Mouse (Mus musculus): Measurements from ENCODE around the gene Prkcb.

The Prkcb gene

GRCm38 (mm10) chr7:122367303-122368007, 78.9 kb downstream of the Prkcb start:
- DNase-seq (ENCODE audit: low spot score in 2 of 2), result peak in 1 of 2 experiments; percentile 57

- no peak for DNase-seq (ENCODE audit: low spot score in 2 of 2)
Observed at GRCm38 (mm10) chr7:122370488-122370887, 81.9 kb downstream of the Prkcb start.

- DNase-seq (ENCODE audit: low spot score in 2 of 2), result no peak
Observed at GRCm38 (mm10) chr7:122371947-122372346, 83.4 kb downstream of the Prkcb start.

GRCm38 (mm10) chr7:122372349-122372748, 83.8 kb downstream of the Prkcb start:
- no peak for DNase-seq (ENCODE audit: low spot score in 2 of 2)

GRCm38 (mm10) chr7:122376845-122377244, 88.3 kb downstream of the Prkcb start:
- DNase-seq (ENCODE audit: low spot score in 2 of 2), result no peak

GRCm38 (mm10) chr7:122377967-122378366, 89.4 kb downstream of the Prkcb start:
- no peak for DNase-seq (ENCODE audit: low spot score in 2 of 2)

GRCm38 (mm10) chr7:122378473-122378872, 89.9 kb downstream of the Prkcb start:
- no peak for DNase-seq (ENCODE audit: low spot score in 2 of 2)

GRCm38 (mm10) chr7:122379292-122379691, 90.7 kb downstream of the Prkcb start:
- no peak for DNase-seq (ENCODE audit: low spot score in 2 of 2)

GRCm38 (mm10) chr7:122380336-122381130, 92.0 kb downstream of the Prkcb start:
- DNase-seq (ENCODE audit: low spot score in 2 of 2), result no peak

- DNase-seq (ENCODE audit: low spot score in 2 of 2), result no peak
Observed at GRCm38 (mm10) chr7:122381560-122381959, 93.0 kb downstream of the Prkcb start.

- no peak for DNase-seq (ENCODE audit: low spot score in 2 of 2)
Observed at GRCm38 (mm10) chr7:122383260-122383659, 94.7 kb downstream of the Prkcb start.

- DNase-seq (ENCODE audit: low spot score in 2 of 2), result no peak
Observed at GRCm38 (mm10) chr7:122384891-122385290, 96.3 kb downstream of the Prkcb start.

- no peak for DNase-seq (ENCODE audit: low spot score in 2 of 2)
Observed at GRCm38 (mm10) chr7:122386567-122386966, 98.0 kb downstream of the Prkcb start.

- DNase-seq (ENCODE audit: low spot score in 2 of 2), result no peak
Observed at GRCm38 (mm10) chr7:122387896-122388295, 99.3 kb downstream of the Prkcb start.

- DNase-seq (ENCODE audit: low spot score in 2 of 2), result no peak
Observed at GRCm38 (mm10) chr7:122388858-122389257, 100.3 kb downstream of the Prkcb start.

GRCm38 (mm10) chr7:122389633-122390032, 101.1 kb downstream of the Prkcb start:
- no peak for DNase-seq (ENCODE audit: low spot score in 2 of 2)

- no peak for DNase-seq (ENCODE audit: low spot score in 2 of 2)
Observed at GRCm38 (mm10) chr7:122390200-122390599, 101.6 kb downstream of the Prkcb start.

- DNase-seq (ENCODE audit: low spot score in 2 of 2), result no peak
Observed at GRCm38 (mm10) chr7:122390683-122391082, 102.1 kb downstream of the Prkcb start.

- DNase-seq (ENCODE audit: low spot score in 2 of 2), result no peak
Observed at GRCm38 (mm10) chr7:122391382-122391781, 102.8 kb downstream of the Prkcb start.

GRCm38 (mm10) chr7:122393964-122394363, 105.4 kb downstream of the Prkcb start:
- DNase-seq (ENCODE audit: low spot score in 2 of 2), result no peak

GRCm38 (mm10) chr7:122395159-122395975, 106.8 kb downstream of the Prkcb start:
- DNase-seq (ENCODE audit: low spot score in 2 of 2), result no peak

GRCm38 (mm10) chr7:122395976-122396315, 107.4 kb downstream of the Prkcb start:
- no peak for DNase-seq (ENCODE audit: low spot score in 2 of 2)
